13 mouse cellular contexts compared by ENCODE assay signal in the genomic region with DNA sequence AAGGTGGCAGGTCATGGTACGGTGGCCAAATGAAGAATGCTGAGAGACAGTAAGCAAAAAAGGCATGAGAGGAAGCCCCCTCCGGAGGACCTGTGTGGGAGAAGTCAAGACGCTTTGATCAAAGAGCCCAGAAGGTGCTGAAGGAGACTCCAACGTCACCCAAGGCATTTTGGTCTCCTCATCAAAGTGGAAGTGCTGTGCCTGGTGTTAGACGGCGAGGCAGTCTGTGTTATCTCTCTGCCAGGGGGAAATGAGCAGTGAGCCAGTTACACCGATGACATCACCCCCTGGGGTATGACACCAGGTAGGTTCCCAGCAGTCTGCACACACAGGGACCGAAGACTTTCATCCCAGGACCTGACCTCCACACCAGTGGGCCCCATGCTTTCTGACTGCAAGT. TPM values are rescaled to one million over a fixed set of nuclear protein-coding genes. Genes with fewer than 3 reads are reported as not detected.
DNase-seq lines count a peak whose midpoint lies in the region; ATAC-seq and TF ChIP-seq lines count a peak whose summit lies in the region.
"Had no signal": no experiment of that assay in that cellular context is flagged by ENCODE, and none has a peak within 500 bp of the region (broad histone marks: within the 10 kb centered on the region; RNA-seq: fewer than 3 reads in every experiment).

No protein-coding gene starts in this region.

- H3K4me3 ChIP-seq in heart, embryonic 12.5 days = no peak overlapping the region
- no peak overlapping the region for H3K4me3 ChIP-seq in bone marrow, adult 2 months (replicated peaks; ENCODE audit: control insufficient read depth, low read depth, low read length)
- H3K4me3 ChIP-seq: lung, embryonic 15.5 days had no signal

- no peak for TF ChIP-seq CTCF in bone marrow, adult 2 months (IDR thresholded peaks at IDR 0.05; ENCODE audit: control insufficient read depth, insufficient read depth, low read length)

- H3K36me3 ChIP-seq in heart, embryonic 12.5 days = no peaks in the 10 kb centered on the region
- H3K36me3 ChIP-seq: lung, embryonic 15.5 days had no signal

- peak; percentile 46 for ATAC-seq in heart, embryonic 12.5 days (ENCODE audit: insufficient number of reproducible peaks, low FRiP score)

- 0 out of 2 replicates have a peak overlapping the region, but pooled peaks have one; percentile 33 for H3K9ac ChIP-seq in heart, embryonic 12.5 days
- H3K9ac ChIP-seq: lung, embryonic 15.5 days had no signal

- peaks cover 54% of the 10 kb centered on the region for H3K4me1 ChIP-seq in heart, embryonic 12.5 days (replicated peaks)
- peaks cover 10% of the 10 kb centered on the region for H3K4me1 ChIP-seq in bone marrow, adult 2 months (ENCODE audit: control insufficient read depth, insufficient read depth, low read length)

- H3K9me3 ChIP-seq in heart, embryonic 12.5 days (replicated peaks) = no peaks in the 10 kb centered on the region
- H3K9me3 ChIP-seq: lung, embryonic 15.5 days had no signal

- no peaks in the 10 kb centered on the region for H3K27me3 ChIP-seq in heart, embryonic 12.5 days (replicated peaks)
- H3K27me3 ChIP-seq: lung, embryonic 15.5 days had no signal

- H3K4me2 ChIP-seq in heart, embryonic 12.5 days = peak overlapping the region; percentile 28
- H3K4me2 ChIP-seq: lung, embryonic 15.5 days had no signal

- no peak for TF ChIP-seq POLR2A in bone marrow, adult 2 months (IDR thresholded peaks at IDR 0.05; ENCODE audit: borderline replicate concordance, control insufficient read depth, low read depth, low read length)

- 13% methylated on average over 8 of the region's 8 CpGs for WGBS in heart, embryonic 12.5 days
- 16% methylated on average over 8 of the region's 8 CpGs for WGBS in bone marrow, adult 2 months

- DNase-seq in heart, postnatal 4 days = no peak
- DNase-seq in CD4-positive helper T cell, adult 2 months (ENCODE audit: low read depth, low spot score) = peak; percentile 87
- peak; percentile 85 for DNase-seq in naive thymus-derived CD4-positive, alpha-beta T cell, adult 2 months (ENCODE audit: low read depth)
- no peak for DNase-seq in adipocyte (ENCODE audit: low spot score)
- no peak for DNase-seq in adrenal gland, postnatal 36 days
- no peak for DNase-seq in urinary bladder, postnatal 25 days (ENCODE audit: low spot score)
- DNase-seq: cerebellum, postnatal 14 days; gastrocnemius, postnatal 14 days; kidney, adult 8-10 months; retina, postnatal 1 day had no signal

- peak overlapping the region; percentile 25; the same call in 1 of the 2 replicates for H3K27ac ChIP-seq in heart, embryonic 12.5 days (ENCODE audit: poor library complexity, severe bottlenecking)
- peak overlapping the region; percentile 58 for H3K27ac ChIP-seq in bone marrow, adult 2 months (ENCODE audit: control insufficient read depth, insufficient read depth, low read depth, low read length, poor library complexity)

RNA-seq across cellular contexts. Expression of gene Itpk1, which starts 52.3 kb away (rescaled TPM):
- polyA plus RNA-seq in heart, embryonic 12.5 days (2016; fragmentation: Nextera tagmentation; extraction: Ambion mirVana) = 5.5 and 6.9 TPM in 2 replicates
- total RNA-seq in heart, postnatal 4 days (2021) = 1 to 10 TPM; 7.5 to 7.9 TPM
- 9.9 and 15.8 TPM in 2 replicates for polyA plus RNA-seq in bone marrow, adult 2 months (2011; ENCODE audit: insufficient read depth, insufficient read length, low replicate concordance, missing spikeins)
- 100 to 1,000 TPM in 1 of 2 experiments, 10 to 100 TPM in 1; 45.7 to 114 TPM for total RNA-seq in adrenal gland, postnatal 36 days (2021)

Comparison
In these comparisons a context has a peak if more than half of its experiments do, and no peak if none do; other contexts are left out.
1. DNase-seq: peak in CD4-positive helper T cell, adult 2 months (single experiment) and naive thymus-derived CD4-positive, alpha-beta T cell, adult 2 months (single experiment); none in heart, postnatal 4 days (single experiment), adipocyte (single experiment), adrenal gland, postnatal 36 days (0 of 2) and urinary bladder, postnatal 25 days (single experiment).
2. RNA of gene Itpk1, which starts 52.3 kb away (total RNA-seq): 45.7 to 114 TPM in adrenal gland, postnatal 36 days; 7.5 to 7.9 TPM in heart, postnatal 4 days; every median in the first group is over 4 times any median in the second.